Mouse (Mus musculus) spleen, postnatal 14 days (tissue): ENCODE results near the gene Slc2a10.
A peak's percentile ranks its signal among the peaks of the same experiment; 100 is the strongest.
"Not testable (repeated sequence)": the region's sequence is repeated elsewhere in the genome, so short reads cannot be mapped to it uniquely, and the experiment has no call there.

Experiments used
- DNase-seq, 2 experiments: peaks; one replicate each; pipeline ENCODE4 v3.0.0; 2021 to 2022; ENCODE audit warnings: low spot score in 2 of 2

Slc2a10 gene

DNA sequence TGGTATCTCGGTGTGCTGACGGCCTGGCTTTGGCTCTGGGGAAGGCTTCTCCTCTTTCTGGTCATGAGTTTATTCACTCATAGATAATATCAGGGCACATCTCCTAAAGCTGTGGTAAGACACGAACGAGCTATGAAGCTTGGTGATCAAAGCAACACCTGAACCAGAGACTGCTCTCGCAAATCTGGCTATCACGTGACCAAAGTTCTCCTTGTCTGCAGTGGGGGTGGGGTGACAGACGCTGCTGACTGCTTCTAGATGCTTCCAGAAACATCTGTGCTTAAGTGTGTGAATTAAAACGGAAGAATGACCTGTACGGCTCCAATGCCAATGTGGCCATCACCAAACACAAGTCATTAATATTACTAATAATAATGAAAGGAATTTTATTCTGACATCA, 6.1 kb downstream of the Slc2a10 start:
- no peak for DNase-seq

DNA sequence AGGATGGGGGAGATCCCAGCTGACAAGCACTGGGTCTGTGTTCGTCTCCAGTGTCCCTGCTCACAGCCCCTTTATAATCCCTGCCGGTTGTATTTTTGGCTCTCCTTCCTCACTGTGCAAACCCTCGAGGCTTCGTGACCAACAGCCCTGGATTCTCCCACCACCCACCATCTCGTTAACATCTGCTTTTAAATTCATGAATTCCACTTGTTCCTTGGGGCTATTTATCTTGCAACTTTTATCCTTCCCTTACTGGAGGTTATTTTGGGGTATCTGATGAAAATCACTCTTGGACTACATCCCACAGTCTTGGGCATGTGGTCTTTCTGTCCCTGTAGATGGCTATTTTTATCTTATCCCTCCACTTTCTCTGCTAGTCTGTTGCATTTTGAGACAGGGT, 6.9 kb downstream of the Slc2a10 start:
- no peak for DNase-seq

DNA sequence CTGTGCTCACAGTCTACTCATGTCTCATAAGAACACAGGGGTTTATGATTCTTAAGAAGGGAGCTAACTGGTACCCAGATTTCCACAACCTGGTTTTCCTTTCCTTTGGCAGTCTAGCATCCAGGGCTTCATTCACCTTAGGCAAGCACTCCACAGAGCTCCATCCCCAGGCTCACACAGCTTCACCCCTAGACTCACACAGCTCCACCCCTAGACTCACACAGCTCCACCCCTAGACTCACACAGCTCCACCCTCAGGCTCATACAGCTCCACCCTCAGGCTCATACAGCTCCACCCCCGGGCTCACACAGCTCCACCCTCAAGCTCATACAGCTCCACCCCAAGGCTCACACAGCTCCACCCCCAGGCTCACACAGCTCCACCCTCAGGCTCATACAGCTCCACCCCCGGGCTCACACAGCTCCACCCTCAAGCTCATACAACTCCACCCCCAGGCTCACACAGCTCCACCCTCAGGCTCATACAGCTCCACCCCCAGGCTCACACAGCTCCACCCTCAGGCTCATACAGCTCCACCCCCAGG, 7.4 kb downstream of the Slc2a10 start:
- not testable (repeated sequence) for DNase-seq

DNA sequence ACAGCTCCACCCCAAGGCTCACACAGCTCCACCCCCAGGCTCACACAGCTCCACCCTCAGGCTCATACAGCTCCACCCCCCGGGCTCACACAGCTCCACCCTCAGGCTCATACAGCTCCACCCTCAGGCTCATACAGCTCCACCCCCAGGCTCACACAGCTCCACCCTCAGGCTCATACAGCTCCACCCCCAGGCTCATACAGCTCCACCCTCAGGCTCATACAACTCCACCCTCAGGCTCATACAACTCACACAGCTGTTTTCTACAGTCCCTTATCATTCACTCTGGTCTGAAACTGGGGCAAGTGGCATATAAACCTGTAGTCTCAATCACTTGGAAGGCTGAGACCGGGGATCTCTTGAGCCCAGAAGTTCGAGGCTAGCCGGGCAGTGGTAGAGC, 7.9 kb downstream of the Slc2a10 start:
- not testable (repeated sequence) for DNase-seq

DNA sequence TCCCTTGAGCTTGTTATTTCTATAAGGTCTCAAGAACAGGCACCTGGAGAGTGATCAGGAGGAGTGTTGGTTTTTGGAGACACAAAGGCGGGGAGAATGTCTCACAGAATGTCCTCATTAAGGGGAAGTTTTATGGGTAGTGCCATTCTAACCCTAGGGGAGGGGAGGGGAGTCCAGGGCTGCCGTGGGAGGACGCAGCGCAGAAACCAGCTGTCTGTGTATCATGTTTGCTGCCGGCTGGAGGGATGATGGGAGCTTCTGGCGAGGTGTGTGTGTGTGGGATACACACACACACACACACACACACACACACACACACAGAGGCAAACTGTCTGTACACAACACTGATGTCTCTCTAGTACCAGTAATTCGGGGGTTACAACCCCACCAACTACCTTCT, 8.8 kb downstream of the Slc2a10 start:
- no peak for DNase-seq

DNA sequence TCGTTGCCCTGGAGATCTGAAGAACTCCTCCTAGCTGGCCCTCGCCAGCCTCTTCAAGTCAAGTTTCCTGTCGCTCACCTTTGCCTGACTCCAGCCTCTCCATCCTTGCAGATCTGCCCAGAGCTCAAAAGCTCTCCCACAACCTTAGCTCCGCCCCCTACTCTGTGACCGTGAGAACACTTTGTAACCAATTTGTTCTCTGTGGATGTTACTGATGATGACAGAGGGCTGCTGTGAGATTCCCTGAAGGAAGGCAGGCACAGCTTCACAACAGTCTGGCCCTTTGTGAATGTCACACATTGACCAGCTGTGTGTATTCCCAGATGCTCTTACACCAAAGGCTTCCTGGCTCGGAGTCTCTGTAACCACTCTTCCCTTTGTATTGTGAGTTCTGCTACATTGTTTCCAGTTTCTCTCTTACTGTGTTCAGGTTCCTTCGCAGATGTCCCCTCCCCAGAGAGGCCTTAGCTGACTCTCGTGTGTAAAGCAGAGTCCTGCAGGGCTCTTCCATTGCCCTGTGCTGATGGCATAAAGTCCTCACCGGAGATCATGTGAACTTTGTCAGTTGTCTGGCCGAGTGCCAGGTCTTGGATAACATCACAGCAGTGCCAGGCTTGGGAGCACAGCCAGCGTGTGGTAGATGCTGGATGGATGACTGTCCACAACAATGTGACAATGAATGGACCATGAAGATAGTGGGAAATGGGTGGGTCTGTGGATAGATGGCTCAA, 9.4 kb downstream of the Slc2a10 start:
- DNase-seq, result no peak

DNA sequence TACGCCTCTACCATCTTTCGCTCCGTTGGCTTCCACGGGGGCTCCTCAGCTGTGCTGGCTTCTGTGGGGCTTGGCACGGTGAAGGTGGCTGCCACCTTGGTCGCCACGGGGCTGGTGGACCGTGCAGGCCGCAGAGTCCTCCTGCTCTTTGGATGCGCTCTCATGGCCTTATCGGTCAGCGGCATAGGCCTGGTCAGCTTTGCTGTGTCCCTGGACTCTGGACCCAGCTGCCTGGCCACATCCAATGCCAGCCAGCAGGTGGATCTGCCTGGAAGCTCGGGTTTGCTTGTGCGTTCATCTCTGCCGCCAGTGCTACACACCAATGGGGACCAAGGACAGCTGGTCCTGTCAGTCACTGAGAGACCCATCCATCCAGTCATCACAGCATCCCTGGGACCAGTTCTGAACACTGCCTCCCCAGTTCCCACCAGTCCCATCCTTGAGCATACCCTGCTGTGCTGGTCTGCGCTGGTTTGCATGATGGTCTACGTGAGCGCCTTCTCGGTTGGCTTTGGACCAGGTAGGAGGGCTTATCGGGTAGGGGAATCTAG, 11.7 kb downstream of the Slc2a10 start:
- DNase-seq, result no peak

DNA sequence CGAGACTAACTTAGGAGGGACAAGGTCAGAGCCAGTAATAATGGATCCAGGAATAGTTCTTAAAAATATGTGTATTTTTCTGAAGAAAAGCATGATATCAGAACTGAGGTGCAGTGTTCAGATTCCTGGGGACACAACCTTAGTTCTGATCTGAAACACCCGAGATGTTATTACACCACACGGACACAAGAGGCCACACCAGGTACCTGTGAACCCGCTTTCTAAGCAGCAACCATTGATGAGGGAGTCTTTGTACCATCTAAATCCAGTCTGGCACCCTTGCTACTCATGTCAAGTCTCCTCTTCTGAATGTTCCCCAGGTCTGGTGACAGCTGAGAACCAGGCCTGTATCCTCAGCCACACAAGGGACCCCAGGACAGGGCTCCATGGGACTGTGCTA, 22.0 kb downstream of the Slc2a10 start:
- DNase-seq, result no peak

DNA sequence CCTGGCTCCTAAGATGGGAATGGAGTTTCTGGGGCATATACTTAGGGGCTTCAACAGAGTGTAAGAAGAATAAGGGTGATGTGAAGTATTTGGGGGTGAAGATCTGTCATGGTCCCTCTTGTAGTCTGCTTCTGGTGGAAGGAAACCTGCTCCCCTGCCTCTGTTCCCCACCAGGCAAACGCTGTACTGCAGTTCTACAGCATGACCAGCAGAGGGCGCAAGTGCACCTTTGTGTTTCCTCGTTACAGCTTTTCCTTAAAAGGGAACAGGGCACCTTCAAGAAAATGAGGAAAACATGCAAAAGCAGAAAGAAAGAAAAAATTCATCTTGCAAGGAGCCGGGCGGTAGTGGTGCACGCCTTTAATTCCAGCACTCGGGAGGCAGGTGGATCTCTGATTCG, 25.5 kb downstream of the Slc2a10 start:
- DNase-seq, result peak in 1 of 2 experiments; percentile 22

DNA sequence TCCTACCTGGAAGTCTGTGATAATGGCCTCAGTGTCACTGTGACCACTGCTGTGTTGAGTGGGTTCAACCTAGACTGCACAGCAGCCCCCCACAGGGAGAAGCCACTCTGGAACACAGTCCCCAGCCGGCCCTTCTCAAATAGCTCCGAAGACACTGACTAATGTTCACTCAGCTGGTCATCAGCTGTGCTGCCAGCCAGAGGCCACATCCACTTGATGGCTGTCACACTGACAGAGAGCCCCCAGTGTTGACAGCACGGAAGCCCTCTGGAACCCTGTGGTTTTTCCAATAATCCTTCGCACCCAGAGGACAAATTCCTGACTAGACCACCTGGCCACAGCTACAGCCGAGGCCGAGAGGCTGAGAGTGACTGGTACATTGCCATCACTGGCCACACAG, 30.2 kb downstream of the Slc2a10 start:
- no peak for DNase-seq

DNA sequence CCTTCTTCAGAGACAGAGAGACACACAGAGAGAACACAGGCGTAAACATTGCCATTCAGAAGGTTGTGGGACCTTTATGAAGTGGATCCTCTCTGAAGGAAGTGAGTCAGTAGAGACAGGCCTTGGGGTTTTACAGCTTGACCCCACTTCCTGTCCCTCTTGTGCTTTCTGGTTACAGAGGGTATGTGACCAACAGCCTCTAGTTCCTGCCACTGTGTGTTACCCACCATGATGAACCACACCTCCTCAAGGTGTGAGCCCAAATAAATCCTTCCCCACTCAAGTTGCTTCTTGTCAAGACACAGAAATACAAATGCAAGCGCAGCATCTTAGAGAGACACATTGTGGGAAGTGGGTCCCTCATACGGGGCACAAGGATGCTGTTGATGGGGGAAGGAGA, 37.4 kb downstream of the Slc2a10 start:
- no peak for DNase-seq

DNA sequence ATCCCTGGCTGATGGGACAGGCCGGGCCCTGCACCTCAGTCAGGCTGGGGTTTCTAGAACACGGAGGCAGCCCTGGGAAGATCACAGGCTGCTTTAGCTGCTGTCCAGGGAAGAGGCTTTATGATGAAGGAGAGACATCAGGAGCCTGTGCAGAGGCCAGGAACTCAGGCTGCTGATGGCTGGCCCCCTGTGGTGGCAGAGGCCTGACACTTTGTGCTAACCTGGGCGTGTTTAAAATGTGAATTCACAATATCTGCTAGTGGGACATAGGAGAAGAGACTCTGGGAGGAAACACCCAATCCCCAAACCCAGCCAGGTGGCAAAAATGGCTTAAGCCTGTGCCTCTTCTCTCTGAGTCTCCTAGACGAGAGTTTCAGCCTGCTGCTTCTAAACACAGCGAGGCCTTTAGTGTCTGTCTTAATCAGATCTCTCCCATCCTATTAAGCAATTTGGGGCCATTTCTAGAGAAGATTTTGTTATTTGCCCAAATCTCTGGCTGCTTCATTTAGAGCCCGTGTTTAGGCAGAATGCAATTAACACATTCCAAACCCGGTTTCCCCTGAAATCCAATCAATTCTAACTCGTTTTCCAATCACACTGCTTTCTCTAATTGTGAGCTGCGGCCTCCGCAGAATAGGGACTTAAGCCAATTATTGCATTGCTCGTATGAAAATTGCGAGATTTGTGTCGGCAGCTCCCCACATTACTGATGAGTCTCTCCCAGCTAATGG, 39.5 kb downstream of the Slc2a10 start:
- DNase-seq, result no peak

DNA sequence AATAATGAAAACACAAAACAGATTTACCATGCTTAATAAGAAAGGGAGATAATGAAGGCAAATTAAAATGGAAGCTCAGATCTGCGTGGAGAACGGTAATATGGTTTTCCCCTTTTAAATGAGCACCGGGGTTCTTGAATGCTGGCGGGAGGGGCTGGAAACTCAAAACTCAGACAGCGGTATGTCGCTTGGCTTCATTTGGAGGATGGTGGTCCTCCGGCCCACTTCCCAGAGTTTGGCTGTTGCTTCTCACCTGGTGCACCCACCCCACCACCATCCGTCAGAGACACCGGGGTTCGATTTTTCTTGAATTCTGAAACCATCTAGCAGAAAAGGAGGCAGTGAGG, 40.1 kb downstream of the Slc2a10 start:
- DNase-seq, result no peak

DNA sequence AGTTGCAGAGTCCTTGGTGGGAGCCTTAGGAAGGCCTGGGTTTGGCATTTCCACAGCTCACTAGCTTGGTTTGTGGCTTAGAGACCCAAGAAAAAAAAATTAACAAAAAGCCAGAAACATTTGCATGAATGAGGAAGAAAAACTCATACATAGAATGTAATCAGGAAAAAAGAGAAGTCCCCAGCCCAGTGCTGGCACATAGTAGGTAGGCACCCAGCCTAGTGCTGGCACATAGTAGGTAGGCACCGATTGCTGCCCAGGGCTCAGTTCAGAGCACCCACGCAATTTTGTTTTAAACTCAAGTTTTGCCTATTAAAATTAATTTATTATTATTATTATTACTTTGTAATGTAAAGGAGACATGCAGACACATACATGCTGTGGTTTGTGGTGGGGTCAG, 42.1 kb downstream of the Slc2a10 start:
- DNase-seq, result no peak

DNA sequence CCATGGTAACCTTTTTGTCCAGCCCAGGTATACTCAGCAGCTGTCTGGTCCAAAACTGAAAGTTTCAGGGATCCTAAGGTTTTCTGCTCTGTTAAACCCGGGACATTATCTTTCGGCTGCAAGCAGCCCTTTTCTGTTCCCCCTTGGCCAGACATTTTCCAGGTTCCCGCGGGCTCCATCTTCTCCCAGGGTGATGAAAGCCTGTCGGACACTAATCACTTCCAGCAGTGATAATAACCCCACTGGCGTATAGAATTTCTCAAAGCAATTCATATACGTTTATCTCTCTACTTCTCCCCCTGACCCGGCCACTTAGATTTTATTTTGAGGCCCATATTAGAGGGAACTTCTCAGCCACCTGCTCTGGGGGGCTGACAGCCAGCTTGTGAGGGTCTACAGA, 42.8 kb downstream of the Slc2a10 start:
- DNase-seq, result no peak

DNA sequence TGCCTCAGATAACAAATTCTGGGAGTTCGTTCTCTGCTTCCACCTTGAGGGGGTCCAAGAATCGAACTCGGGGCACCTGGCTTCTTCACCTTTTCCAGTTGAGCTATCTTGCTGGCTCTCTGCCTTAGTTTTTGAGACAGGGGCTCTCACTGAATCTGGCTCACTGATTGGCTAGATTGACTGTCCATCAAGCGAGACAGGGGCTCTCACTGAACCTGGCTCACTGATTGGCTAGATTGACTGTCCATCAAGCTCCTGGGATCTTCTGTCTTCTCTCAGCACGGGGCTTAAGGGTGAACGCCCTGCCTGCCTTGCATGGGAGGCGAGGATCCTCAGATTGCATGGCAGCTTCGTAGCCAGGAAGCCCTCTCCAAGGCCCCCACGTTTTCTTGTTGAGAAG, 43.8 kb downstream of the Slc2a10 start:
- no peak for DNase-seq

DNA sequence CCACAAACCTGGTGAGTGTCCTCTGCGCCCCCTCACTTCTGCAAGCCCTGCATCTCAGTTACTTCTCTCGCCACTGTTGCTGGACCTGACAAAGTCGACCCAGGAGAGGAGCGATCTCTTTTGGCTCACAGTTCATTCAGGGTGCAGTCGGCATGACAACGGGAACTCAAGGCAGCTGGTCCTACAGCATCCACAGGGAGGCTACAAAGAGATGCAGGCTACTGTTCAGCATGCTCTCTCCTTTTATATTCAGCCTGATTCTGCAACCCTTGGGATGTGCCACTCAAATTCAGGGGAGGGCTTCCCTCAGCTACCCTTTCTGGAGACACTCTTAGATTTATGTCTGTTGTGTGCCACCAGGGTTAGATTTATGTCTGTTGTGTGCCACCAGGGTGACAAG, 45.0 kb downstream of the Slc2a10 start:
- DNase-seq, result no peak

DNA sequence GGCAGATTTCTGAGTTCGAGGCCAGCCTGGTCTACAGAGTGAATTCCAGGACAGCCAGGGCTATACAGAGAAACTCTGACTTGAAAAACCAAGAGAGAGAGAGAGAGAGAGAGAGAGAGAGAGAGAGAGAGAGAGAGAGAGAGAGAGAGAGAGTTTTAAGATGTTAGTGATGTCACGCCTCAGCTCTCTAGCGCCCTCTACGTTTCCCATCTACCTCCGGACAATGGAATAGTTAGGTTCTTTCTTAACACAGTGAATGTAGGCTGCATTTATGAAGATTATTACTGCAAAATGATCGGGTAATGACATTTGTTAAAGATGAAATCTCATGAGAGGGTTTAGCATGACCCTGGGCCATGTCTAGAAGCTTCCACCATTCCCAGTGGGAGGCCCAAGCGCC, 46.8 kb downstream of the Slc2a10 start:
- DNase-seq, result not testable (repeated sequence)

DNA sequence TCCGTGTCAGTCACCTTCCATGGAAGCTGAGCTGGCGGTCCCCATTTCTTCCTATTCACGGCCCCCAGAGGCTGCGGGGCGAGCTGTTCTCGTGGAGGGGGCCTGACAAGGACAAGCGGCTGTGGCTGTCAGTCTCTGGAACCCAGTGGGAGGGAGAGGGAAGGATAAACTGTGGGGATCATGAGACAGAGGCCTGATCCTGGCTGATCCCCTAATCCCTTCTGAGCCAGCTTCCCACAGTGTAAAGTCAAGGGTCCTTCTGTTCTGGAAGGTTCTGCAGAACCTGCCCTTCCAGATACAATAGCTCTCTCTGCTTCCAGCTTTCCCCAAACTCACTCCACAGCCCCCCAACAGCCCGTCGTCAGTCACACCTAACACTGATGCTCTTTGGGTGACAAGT, 50.5 kb downstream of the Slc2a10 start:
- DNase-seq, result no peak

DNA sequence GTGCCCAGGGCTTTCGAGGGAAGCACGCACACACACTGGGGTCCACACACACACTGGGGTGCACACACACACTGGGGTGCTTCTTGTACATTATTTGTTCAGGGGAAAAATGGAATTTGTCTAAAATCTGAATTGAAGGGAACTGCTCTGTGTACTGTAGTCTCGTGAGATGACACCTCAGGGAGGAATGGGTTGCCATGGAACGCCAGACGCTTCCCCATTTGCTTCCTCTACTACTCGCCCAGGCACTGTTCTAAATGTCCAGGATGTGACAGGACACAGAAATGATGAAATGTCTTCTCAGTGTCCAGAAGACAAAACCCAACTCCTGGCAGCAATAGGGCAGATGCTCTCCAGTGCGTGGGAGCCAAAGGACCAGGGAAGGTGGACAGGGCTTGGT, 53.7 kb downstream of the Slc2a10 start:
- no peak for DNase-seq

DNA sequence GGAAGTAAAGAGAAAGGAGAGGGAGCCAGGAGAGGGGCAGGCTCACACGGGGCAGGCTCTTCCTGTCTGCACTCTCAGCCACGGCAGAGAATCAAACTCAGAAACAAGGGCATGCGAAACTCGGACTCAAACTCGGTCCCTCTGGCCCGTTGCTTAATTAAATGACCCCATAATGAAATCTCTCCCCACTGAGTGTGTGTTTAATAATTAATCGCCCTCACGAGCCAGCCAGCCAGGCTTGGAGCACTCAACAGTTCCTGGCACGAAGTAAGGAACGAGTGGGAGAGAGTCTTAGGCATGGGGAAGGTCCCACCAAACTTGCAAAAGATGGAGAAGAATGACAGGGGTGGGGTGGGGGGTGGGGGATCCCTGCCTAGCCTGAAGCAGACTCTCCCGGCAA, 55.3 kb downstream of the Slc2a10 start:
- DNase-seq, result no peak

DNA sequence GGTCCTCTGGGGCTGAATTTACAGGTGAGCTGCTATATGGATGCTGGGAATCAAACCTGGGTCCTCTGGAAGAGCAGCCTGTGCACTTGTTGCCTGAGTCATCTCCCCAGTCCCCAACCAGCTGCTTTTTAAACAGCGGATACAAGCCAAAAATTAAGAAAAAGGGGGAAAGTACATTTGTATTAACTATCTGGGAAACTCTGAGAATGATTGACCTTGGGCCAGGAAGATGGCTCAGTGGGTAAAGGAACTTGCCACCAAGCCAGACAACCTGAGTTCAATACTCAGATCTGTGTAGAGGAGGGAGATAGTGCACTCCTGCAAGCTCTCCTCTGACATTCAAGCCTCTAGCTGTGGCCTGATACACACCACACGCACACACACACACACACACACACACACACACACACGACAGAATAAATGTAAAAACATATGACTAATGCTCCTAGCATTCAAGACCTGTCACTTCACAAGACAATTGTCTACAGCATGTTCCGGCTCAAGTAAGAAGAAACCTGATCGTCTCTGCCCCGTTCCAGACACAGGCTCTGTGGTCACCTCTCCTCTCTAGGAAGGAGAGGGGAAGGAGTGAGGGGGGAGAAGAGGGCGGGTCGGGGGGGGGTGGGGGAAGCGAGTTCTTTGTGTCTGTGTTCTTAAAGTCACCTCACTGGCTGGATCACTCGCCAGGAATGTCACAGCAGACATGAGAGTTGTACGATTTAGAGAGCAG, 56.1 kb downstream of the Slc2a10 start:
- DNase-seq, result no peak
